Mouse (Mus musculus) MEL (cell line): ENCODE results near the gene Dlx2. TPM values are rescaled to one million over a fixed set of nuclear protein-coding genes. Genes with fewer than 3 reads are reported as not detected.

Experiments used
- DNase-seq: peaks from one replicate; pipeline ENCODE4 v3.0.0; 2011; ENCODE audit warnings: low read depth, low spot score
- H3K27ac ChIP-seq: 2 replicates; pipeline ENCODE4 v1.5.1; 2012; ENCODE audit warnings: low read depth, mild to moderate bottlenecking, control low read depth, low read length, moderate library complexity; ENCODE audit not compliant: control insufficient read depth
- H3K27me3 ChIP-seq, 2 experiments: fragments of 150-350 bp in 1 of 2; sonication (generic) in 1 of 2; 2 replicates each; pipeline ENCODE4 v1.6.1; 2012; ENCODE audit warnings: low read length in 2 of 2, mild to moderate bottlenecking in 2 of 2, improper control_type of control experiment in 1 of 2, moderate library complexity in 1 of 2; ENCODE audit not compliant: insufficient read depth in 2 of 2, control insufficient read depth in 1 of 2
- H3K36me3 ChIP-seq, 2 experiments: 2 replicates each; pipeline ENCODE4 v1.6.1; 2012 to 2014; ENCODE audit warnings: low read length in 2 of 2, improper control_type of control experiment in 1 of 2, inconsistent platforms in 1 of 2, mild to moderate bottlenecking in 1 of 2; ENCODE audit not compliant: insufficient read depth in 2 of 2, control insufficient read depth in 1 of 2
- H3K4me1 ChIP-seq, 2 experiments: fragments of 150-350 bp in 1 of 2; sonication (generic) in 1 of 2; 2 replicates each; pipeline ENCODE4 v1.6.1; 2012; ENCODE audit warnings: low read length in 2 of 2, improper control_type of control experiment in 1 of 2, mild to moderate bottlenecking in 1 of 2; ENCODE audit not compliant: insufficient read depth in 2 of 2, control insufficient read depth in 1 of 2
- H3K4me3 ChIP-seq, 2 experiments: fragments of 150-350 bp in 1 of 2; sonication (generic) in 1 of 2; 2 replicates each; pipeline ENCODE4 v1.5.1; 2012; ENCODE audit warnings: low read depth in 2 of 2, low read length in 2 of 2, mild to moderate bottlenecking in 2 of 2, moderate library complexity in 2 of 2, control low read depth in 1 of 2, improper control_type of control experiment in 1 of 2; ENCODE audit not compliant: control insufficient read depth in 1 of 2, insufficient read depth in 1 of 2
- H3K79me2 ChIP-seq: 2 replicates; pipeline ENCODE4 v1.6.1; 2012; ENCODE audit warnings: mild to moderate bottlenecking, low read length, moderate library complexity; ENCODE audit not compliant: control insufficient read depth, poor library complexity, insufficient read depth
- H3K9ac ChIP-seq: 2 replicates; pipeline ENCODE4 v1.6.1; 2012; ENCODE audit warnings: low read depth, mild to moderate bottlenecking, control low read depth, low read length, moderate library complexity; ENCODE audit not compliant: control insufficient read depth, poor library complexity, severe bottlenecking
- H3K9me3 ChIP-seq: fragments of 150-350 bp; sonication (generic); replicated peaks from 2 replicates; pipeline ENCODE4 v1.6.1; 2012; ENCODE audit warnings: mild to moderate bottlenecking, low read length, improper control_type of control experiment, moderate library complexity; ENCODE audit not compliant: insufficient read depth
- E2F4 ChIP-seq: IDR thresholded peaks from 2 replicates; pipeline ENCODE4 v1.6.1; 2011; ENCODE audit warnings: low read depth, low read length, improper control_type of control experiment, borderline replicate concordance
- polyA plus RNA-seq, 2 experiments: library from polyadenylated mRNA; stranded (reverse) in 1 of 2; unstranded in 1 of 2; fragments of >175 nt in 1 of 2; fragments of >200 nt in 1 of 2; gene quantifications; 2 replicates each; pipeline versions ENCODE4 v1.2.1 to v1.2.4; 2012; ENCODE audit warnings: low replicate concordance in 2 of 2, low read depth in 1 of 2; ENCODE audit not compliant: insufficient read length in 2 of 2, insufficient read depth in 1 of 2, missing spikeins in 1 of 2
- total RNA-seq: library from RNA; depleted of rRNA; stranded (reverse); fragments of 300-350 nt; gene quantifications from 2 replicates; pipeline ENCODE4 v1.2.3, GENCODE M21; 2012; rRNA removed

Dlx2 gene
- total and polyA plus RNA-seq, 3 experiments = not detected

GRCm38 (mm10) chr2:71494503-71494902 is 52.1 kb downstream of the Dlx2 start:
- H3K27me3 ChIP-seq = no peaks in the 10 kb centered on the region
- H3K79me2 ChIP-seq = no peaks in the 10 kb centered on the region
- no peak overlapping the region for H3K4me3 ChIP-seq
- H3K36me3 ChIP-seq = peaks cover 0 to 5% of the 10 kb centered on the region in 2 experiments; a peak in 1 of 4 replicates
- H3K9me3 ChIP-seq = no peaks in the 10 kb centered on the region
- no peak overlapping the region for H3K9ac ChIP-seq
- H3K4me1 ChIP-seq = no peaks in the 10 kb centered on the region; a peak in 1 of 4 replicates
- H3K27ac ChIP-seq = no peak overlapping the region
- no peak for DNase-seq
- TF ChIP-seq E2F4 = no peak

Other genes with a start within 250 kb of the Dlx2 start
- 63.2 and 67.4 TPM in 2 replicates for gene Slc25a12, start 179.0 kb downstream of the Dlx2 start, total RNA-seq
- 10 to 100 TPM in 1 of 2 experiments, not detected in 1; 98.6 TPM for gene Slc25a12, start 179.0 kb downstream of the Dlx2 start, polyA plus RNA-seq
- gene Hat1, start 157.8 kb downstream of the Dlx2 start, total RNA-seq = 167 and 190 TPM in 2 replicates
- 100 to 1,000 TPM in 1 of 2 experiments, not detected in 1; 167 TPM for gene Hat1, start 157.8 kb downstream of the Dlx2 start, polyA plus RNA-seq
- gene Metap1d, start 93.5 kb downstream of the Dlx2 start, total RNA-seq = 14.4 and 19.5 TPM in 2 replicates
- gene Metap1d, start 93.5 kb downstream of the Dlx2 start, polyA plus RNA-seq = 10 to 100 TPM in 1 of 2 experiments, not detected in 1; 28.5 TPM
- gene Dlx1, start 18.6 kb downstream of the Dlx2 start, total RNA-seq = 3.4 and 3.7 TPM in 2 replicates
- 10 to 100 TPM in 1 of 2 experiments, not detected in 1; 11.8 TPM for gene Dlx1, start 18.6 kb downstream of the Dlx2 start, polyA plus RNA-seq
- 1.0 and 2.1 TPM in 2 replicates for gene Itga6, start 198.9 kb upstream of the Dlx2 start, total RNA-seq
- 1 to 10 TPM in 1 of 2 experiments, not detected in 1; 2.7 TPM for gene Itga6, start 198.9 kb upstream of the Dlx2 start, polyA plus RNA-seq